Mouse (Mus musculus) stomach, postnatal 0 days (tissue): ENCODE measurements around the gene Snap25.

Experiments
- CTCF ChIP-seq: IDR thresholded peaks from 2 replicates; pipeline ENCODE4 v1.5.1; 2016; ENCODE audit warnings: antibody characterized with exemption, low read depth, mild to moderate bottlenecking, moderate library complexity
- EP300 ChIP-seq: optimal IDR thresholded peaks from 2 replicates; pipeline ENCODE3; 2016; ENCODE audit warnings: antibody characterized with exemption

DNA sequence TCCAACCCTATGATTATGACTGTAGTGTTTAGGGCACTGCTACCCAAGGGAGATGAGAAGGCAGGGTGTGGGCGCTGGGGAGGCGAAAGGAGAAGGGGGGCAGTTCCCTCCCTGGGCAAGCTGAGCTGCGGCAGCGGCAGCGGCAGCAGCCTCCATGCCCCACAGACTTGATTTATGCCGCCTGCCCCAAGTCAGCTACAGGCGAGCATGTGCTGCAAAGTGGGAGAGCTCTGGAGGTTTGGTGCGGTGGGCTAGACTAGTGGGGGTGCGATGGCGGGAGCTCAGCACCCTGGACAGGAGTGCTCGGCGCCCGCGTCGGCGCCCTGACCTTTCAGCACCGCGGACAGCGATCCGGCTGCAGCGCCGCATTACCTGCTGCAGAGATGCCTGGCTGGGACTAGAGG is 757 bp downstream of the Snap25 start:
- TF ChIP-seq CTCF (peak; percentile 17; the same call in 1 of the 2 replicates), EP300 (no peak)
